Mouse (Mus musculus) olfactory bulb, adult 2 months (tissue): Measurements from ENCODE around the gene Gm26566.

Source experiments
- CTCF ChIP-seq: fragments of 200-500 bp; IDR thresholded peaks from 2 replicates; pipeline ENCODE4 v1.5.1; 2012; ENCODE audit warnings: low read depth, mild to moderate bottlenecking, low read length, moderate library complexity; ENCODE audit not compliant: insufficient read depth
- POLR2A ChIP-seq: fragments of 200-500 bp; IDR thresholded peaks from 2 replicates; pipeline ENCODE4 v1.6.1; 2012; ENCODE audit warnings: mild to moderate bottlenecking, low read depth, low read length, moderate library complexity; ENCODE audit not compliant: insufficient read depth

DNA sequence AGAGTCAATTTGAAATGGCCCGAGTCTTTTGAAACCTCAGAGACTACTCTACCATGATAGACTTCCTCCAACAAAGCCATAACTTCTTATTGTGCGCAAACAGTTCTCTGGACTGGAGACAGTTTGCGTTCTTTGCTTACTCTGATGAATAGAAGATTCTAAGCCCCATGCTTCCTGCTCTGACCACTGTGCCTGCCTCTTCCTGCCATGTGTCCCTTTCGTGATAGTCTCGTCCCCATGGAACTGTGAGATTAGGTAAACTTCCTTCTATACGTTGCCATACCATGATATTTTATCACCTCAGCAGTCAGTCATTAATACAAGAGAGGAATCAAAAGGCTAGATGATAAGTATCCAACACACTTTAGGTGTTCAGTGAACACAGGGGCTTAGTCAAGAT lies 5.1 kb downstream of the Gm26566 start:
- TF ChIP-seq CTCF = no peak
- TF ChIP-seq POLR2A = no peak
